ENCODE assay signal across 8 mouse cellular contexts in the genomic region with DNA sequence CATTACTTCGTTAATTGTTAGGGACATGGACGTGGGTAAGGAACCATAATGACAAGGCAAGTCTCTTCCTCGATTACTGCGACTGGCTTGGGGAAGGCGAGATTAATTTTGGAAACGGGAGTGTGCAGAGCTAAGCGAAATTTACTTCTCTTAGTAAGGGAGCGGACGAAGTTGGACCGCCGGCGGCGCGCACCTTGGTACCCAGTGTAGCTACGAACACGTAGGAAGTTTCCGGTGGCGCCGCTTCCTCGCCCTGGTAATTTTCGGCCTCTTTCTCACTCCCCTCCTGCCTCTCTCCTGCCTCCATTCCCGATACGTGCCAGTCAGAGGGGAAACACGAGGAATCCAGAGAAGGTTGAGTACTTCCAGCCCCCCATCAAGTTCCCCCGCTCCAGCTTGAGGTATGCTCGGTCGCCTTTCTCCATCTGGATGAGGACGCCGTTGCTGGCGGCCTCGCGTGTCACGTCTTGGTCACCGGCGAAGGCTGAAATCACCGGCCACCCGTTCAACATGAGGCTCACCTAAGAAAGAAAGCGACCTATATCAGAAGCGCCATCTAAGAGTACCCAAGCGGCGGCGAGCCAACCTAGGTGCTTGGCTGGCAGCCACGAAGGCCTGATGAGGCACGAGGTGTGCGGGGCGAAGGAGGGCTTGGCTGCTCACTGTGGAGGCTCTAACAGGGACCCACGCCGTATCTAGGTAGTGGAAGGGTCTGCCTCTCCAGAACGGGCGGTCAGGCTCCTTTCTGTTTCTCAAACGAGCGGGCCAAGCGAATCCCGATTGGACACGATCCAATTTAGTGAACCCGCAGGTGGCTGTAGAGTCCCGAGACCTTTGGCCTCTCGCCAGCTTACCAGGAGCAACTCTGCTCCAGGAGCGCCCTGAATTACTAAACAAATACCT. TPM values are rescaled to one million over a fixed set of nuclear protein-coding genes. Genes with fewer than 3 reads are reported as not detected.
DNase-seq lines count a peak whose midpoint lies in the region; ATAC-seq and TF ChIP-seq lines count a peak whose summit lies in the region.

No protein-coding gene starts in this region.

- DNase-seq in R1 (ENCODE audit: low read depth, low spot score) = peak; percentile 39
- peak; percentile 90 for DNase-seq in cerebellum, adult 11 months
- DNase-seq in forebrain, embryonic 14.5 days (ENCODE audit: low spot score) = peak; percentile 33
- peak; percentile 14 for DNase-seq in kidney, adult 9 months
- peak; percentile 63 for DNase-seq in neural tube, embryonic 10.5 days (ENCODE audit: extremely low spot score, low spot score)
- DNase-seq in frontal cortex, postnatal 25 days (ENCODE audit: low spot score in 2 of 2) = no peak
- DNase-seq in thymus, postnatal 36 days = no peak
- no peak for DNase-seq in thymus, adult 2 months

- WGBS in forebrain, embryonic 14.5 days = under 1% methylated on average over 59 of the region's 59 CpGs
- WGBS in thymus, adult 2 months = 3% methylated on average over 59 of the region's 59 CpGs

- no peaks in the 10 kb centered on the region for H3K36me3 ChIP-seq in forebrain, embryonic 14.5 days (ENCODE audit: control insufficient read depth, insufficient read depth, low read length)
- no peaks in the 10 kb centered on the region for H3K36me3 ChIP-seq in thymus, adult 2 months (ENCODE audit: control insufficient read depth, insufficient read depth, low read length)

- H3K4me2 ChIP-seq in forebrain, embryonic 14.5 days (ENCODE audit: low read length) = peak overlapping the region; percentile 97

- peak overlapping the region; percentile 59 for H3K4me3 ChIP-seq in forebrain, embryonic 14.5 days (ENCODE audit: low read depth, low read length)
- H3K4me3 ChIP-seq in thymus, adult 2 months (ENCODE audit: control insufficient read depth, insufficient read depth, low read length) = no peak overlapping the region

- no peak for TF ChIP-seq CTCF in thymus, adult 2 months (IDR thresholded peaks at IDR 0.05; ENCODE audit: borderline replicate concordance, control insufficient read depth, extremely low read depth, insufficient read depth, low read length, poor library complexity)

- H3K9me3 ChIP-seq in forebrain, embryonic 14.5 days (replicated peaks; ENCODE audit: control insufficient read depth, low read length) = no peaks in the 10 kb centered on the region

- H3K4me1 ChIP-seq in forebrain, embryonic 14.5 days (ENCODE audit: control insufficient read depth, insufficient read depth, low read length) = peaks cover 18% of the 10 kb centered on the region
- peaks cover 10% of the 10 kb centered on the region for H3K4me1 ChIP-seq in thymus, adult 2 months (replicated peaks; ENCODE audit: control insufficient read depth, insufficient read depth, low read length)

- no peak overlapping the region for H3K27ac ChIP-seq in forebrain, embryonic 14.5 days (ENCODE audit: low read depth, low read length)
- no peak overlapping the region for H3K27ac ChIP-seq in thymus, adult 2 months (ENCODE audit: control insufficient read depth, insufficient read depth, low read length)

- H3K27me3 ChIP-seq in forebrain, embryonic 14.5 days (replicated peaks; ENCODE audit: control insufficient read depth, insufficient read depth, low read length) = peaks cover 74% of the 10 kb centered on the region
- peaks cover 20% of the 10 kb centered on the region for H3K27me3 ChIP-seq in thymus, adult 2 months (ENCODE audit: control insufficient read depth, insufficient read depth, low read length)

- ATAC-seq in forebrain, embryonic 14.5 days = no peak

- H3K9ac ChIP-seq in forebrain, embryonic 14.5 days (ENCODE audit: low read length) = peak overlapping the region; percentile 51; the same call in 1 of the 2 replicates

- TF ChIP-seq POLR2A in thymus, adult 2 months (IDR thresholded peaks at IDR 0.05; ENCODE audit: control insufficient read depth, extremely low read depth, insufficient read depth, low read length, poor library complexity) = no peak

RNA-seq across cellular contexts. Expression of gene Cbln1, which starts 2.2 kb away (rescaled TPM):
- 9.4 and 11.0 TPM in 2 replicates for polyA plus RNA-seq in forebrain, embryonic 14.5 days (2014; fragmentation: Nextera tagmentation; extraction: Ambion mirVana)
- 0.12 and 0.19 TPM in 2 replicates for polyA plus RNA-seq in thymus, adult 2 months (2012; rRNA removed)

Comparison
In these comparisons a context has a peak if more than half of its experiments do, and no peak if none do; other contexts are left out.
1. DNase-seq: peak in R1 (single experiment), cerebellum, adult 11 months (single experiment), forebrain, embryonic 14.5 days (single experiment), kidney, adult 9 months (single experiment) and neural tube, embryonic 10.5 days (single experiment); none in frontal cortex, postnatal 25 days (0 of 2), thymus, postnatal 36 days (0 of 2) and thymus, adult 2 months (single experiment).